Mouse (Mus musculus): ENCODE measurements at regions not wholly inside any gene's neighbourhood (a gene's known extent, or its start where the extent isn't known, plus 50 kb on each side); places are given as distances from the start of the nearest gene placed in this dataset.

- ATAC-seq (replicated peaks; ENCODE audit: low FRiP score) (no peak), DNase-seq (ENCODE audit: low spot score) (no peak)
- Histone ChIP-seq H3K9ac (ENCODE audit: low read length) (no peak overlapping the region), H3K9me3 (ENCODE audit: control insufficient read depth, low read length) (no peaks in the 10 kb centered on the region), H3K27me3 (ENCODE audit: control insufficient read depth, insufficient read depth, low read length) (peaks cover 2% of the 10 kb centered on the region), H3K27ac (ENCODE audit: low read depth, low read length) (no peak overlapping the region), H3K4me3 (ENCODE audit: low read depth, low read length) (no peak overlapping the region), H3K36me3 (ENCODE audit: control insufficient read depth, insufficient read depth, low read length) (no peaks in the 10 kb centered on the region), H3K4me1 (replicated peaks; ENCODE audit: control insufficient read depth, insufficient read depth, low read length) (peaks cover 26% of the 10 kb centered on the region), H3K4me2 (ENCODE audit: low read depth, low read length, severe bottlenecking) (no peak overlapping the region)
- WGBS, result 80% methylated on average over 9 of the region's 9 CpGs
Observed at GRCm38 (mm10) chr17:45871067-45871466, 137.4 kb upstream of the 1600014C23Rik start.

- DNase-seq (ENCODE audit: low spot score) (no peak), ATAC-seq (replicated peaks; ENCODE audit: low FRiP score) (no peak)
- Histone ChIP-seq H3K9ac (ENCODE audit: low read length) (no peak overlapping the region), H3K4me1 (replicated peaks; ENCODE audit: control insufficient read depth, insufficient read depth, low read length) (peaks cover 25% of the 10 kb centered on the region), H3K4me3 (ENCODE audit: low read depth, low read length) (no peak overlapping the region), H3K27me3 (ENCODE audit: control insufficient read depth, insufficient read depth, low read length) (no peaks in the 10 kb centered on the region; the same call in 1 of the 2 replicates), H3K27ac (ENCODE audit: low read depth, low read length) (no peak overlapping the region), H3K36me3 (ENCODE audit: control insufficient read depth, insufficient read depth, low read length) (no peaks in the 10 kb centered on the region), H3K4me2 (ENCODE audit: low read depth, low read length, severe bottlenecking) (no peak overlapping the region), H3K9me3 (ENCODE audit: control insufficient read depth, low read length) (no peaks in the 10 kb centered on the region)
- WGBS, result 71% methylated on average over 17 of the region's 17 CpGs
Observed at GRCm38 (mm10) chr17:45869014-45869968, 135.6 kb upstream of the 1600014C23Rik start.

GRCm38 (mm10) chr17:45868539-45868938 is 134.9 kb upstream of the 1600014C23Rik start:
- Histone ChIP-seq H3K4me2 (ENCODE audit: low read depth, low read length, severe bottlenecking) (no peak overlapping the region), H3K4me1 (replicated peaks; ENCODE audit: control insufficient read depth, insufficient read depth, low read length) (peaks cover 17% of the 10 kb centered on the region; the same call in 1 of the 2 replicates), H3K4me3 (ENCODE audit: low read depth, low read length) (no peak overlapping the region), H3K9me3 (ENCODE audit: control insufficient read depth, low read length) (no peaks in the 10 kb centered on the region), H3K27ac (ENCODE audit: low read depth, low read length) (no peak overlapping the region), H3K36me3 (ENCODE audit: control insufficient read depth, insufficient read depth, low read length) (no peaks in the 10 kb centered on the region), H3K9ac (ENCODE audit: low read length) (no peak overlapping the region), H3K27me3 (ENCODE audit: control insufficient read depth, insufficient read depth, low read length) (no peaks in the 10 kb centered on the region; the same call in 1 of the 2 replicates)
- no peak for ATAC-seq (replicated peaks; ENCODE audit: low FRiP score)
- no peak for DNase-seq (ENCODE audit: low spot score)
- 92% methylated on average over 4 of the region's 4 CpGs for whole genome bisulfite sequencing

GRCm38 (mm10) chr17:45867727-45868126 is 134.1 kb upstream of the 1600014C23Rik start:
- no peaks in the 10 kb centered on the region for H3K9me3 ChIP-seq (ENCODE audit: control insufficient read depth, low read length)
- no peaks in the 10 kb centered on the region for H3K36me3 ChIP-seq (ENCODE audit: control insufficient read depth, insufficient read depth, low read length)
- no peak overlapping the region for H3K27ac ChIP-seq (ENCODE audit: low read depth, low read length)
- ATAC-seq (replicated peaks; ENCODE audit: low FRiP score), result no peak
- WGBS, result 90% methylated on average over 5 of the region's 5 CpGs
- no peaks in the 10 kb centered on the region; the same call in 1 of the 2 replicates for H3K27me3 ChIP-seq (ENCODE audit: control insufficient read depth, insufficient read depth, low read length)
- H3K4me1 ChIP-seq (replicated peaks; ENCODE audit: control insufficient read depth, insufficient read depth, low read length), result peaks cover 9% of the 10 kb centered on the region; the same call in 1 of the 2 replicates
- H3K4me3 ChIP-seq (ENCODE audit: low read depth, low read length), result no peak overlapping the region
- H3K9ac ChIP-seq (ENCODE audit: low read length), result no peak overlapping the region
- DNase-seq (ENCODE audit: low spot score), result no peak
- no peak overlapping the region for H3K4me2 ChIP-seq (ENCODE audit: low read depth, low read length, severe bottlenecking)

- Histone ChIP-seq H3K36me3 (ENCODE audit: control insufficient read depth, insufficient read depth, low read length) (no peaks in the 10 kb centered on the region), H3K27ac (ENCODE audit: low read depth, low read length) (no peak overlapping the region), H3K4me3 (ENCODE audit: low read depth, low read length) (no peak overlapping the region), H3K4me2 (ENCODE audit: low read depth, low read length, severe bottlenecking) (no peak overlapping the region), H3K9ac (ENCODE audit: low read length) (no peak overlapping the region), H3K4me1 (replicated peaks; ENCODE audit: control insufficient read depth, insufficient read depth, low read length) (peaks cover 4% of the 10 kb centered on the region; the same call in 1 of the 2 replicates), H3K27me3 (ENCODE audit: control insufficient read depth, insufficient read depth, low read length) (no peaks in the 10 kb centered on the region; the same call in 1 of the 2 replicates), H3K9me3 (ENCODE audit: control insufficient read depth, low read length) (no peaks in the 10 kb centered on the region)
- 78% methylated on average over 15 of the region's 15 CpGs for WGBS
- ATAC-seq (replicated peaks; ENCODE audit: low FRiP score), result no peak
- no peak for DNase-seq (ENCODE audit: low spot score)
Observed at GRCm38 (mm10) chr17:45866876-45867652, 133.4 kb upstream of the 1600014C23Rik start.

GRCm38 (mm10) chr17:45866346-45866745 is 132.7 kb upstream of the 1600014C23Rik start:
- ATAC-seq (replicated peaks; ENCODE audit: low FRiP score) (no peak), DNase-seq (ENCODE audit: low spot score) (no peak)
- Histone ChIP-seq H3K27me3 (ENCODE audit: control insufficient read depth, insufficient read depth, low read length) (no peaks in the 10 kb centered on the region; the same call in 1 of the 2 replicates), H3K27ac (ENCODE audit: low read depth, low read length) (no peak overlapping the region), H3K36me3 (ENCODE audit: control insufficient read depth, insufficient read depth, low read length) (no peaks in the 10 kb centered on the region), H3K4me2 (ENCODE audit: low read depth, low read length, severe bottlenecking) (no peak overlapping the region), H3K9me3 (ENCODE audit: control insufficient read depth, low read length) (no peaks in the 10 kb centered on the region), H3K9ac (ENCODE audit: low read length) (no peak overlapping the region; the same call in 1 of the 2 replicates), H3K4me1 (replicated peaks; ENCODE audit: control insufficient read depth, insufficient read depth, low read length) (no peaks in the 10 kb centered on the region), H3K4me3 (ENCODE audit: low read depth, low read length) (no peak overlapping the region)
- 31% methylated on average over 10 of the region's 10 CpGs for WGBS

GRCm38 (mm10) chr17:45865944-45866343 is 132.3 kb upstream of the 1600014C23Rik start:
- Histone ChIP-seq H3K9ac (ENCODE audit: low read length) (no peak overlapping the region), H3K4me2 (ENCODE audit: low read depth, low read length, severe bottlenecking) (no peak overlapping the region), H3K4me3 (ENCODE audit: low read depth, low read length) (no peak overlapping the region), H3K27ac (ENCODE audit: low read depth, low read length) (no peak overlapping the region), H3K27me3 (ENCODE audit: control insufficient read depth, insufficient read depth, low read length) (no peaks in the 10 kb centered on the region; the same call in 1 of the 2 replicates), H3K36me3 (ENCODE audit: control insufficient read depth, insufficient read depth, low read length) (no peaks in the 10 kb centered on the region), H3K4me1 (replicated peaks; ENCODE audit: control insufficient read depth, insufficient read depth, low read length) (no peaks in the 10 kb centered on the region), H3K9me3 (ENCODE audit: control insufficient read depth, low read length) (no peaks in the 10 kb centered on the region)
- ATAC-seq (replicated peaks; ENCODE audit: low FRiP score) (no peak), DNase-seq (ENCODE audit: low spot score) (no peak)
- 83% methylated on average over 6 of the region's 6 CpGs for WGBS

- no peaks in the 10 kb centered on the region for H3K9me3 ChIP-seq (ENCODE audit: control insufficient read depth, low read length)
- no peak overlapping the region for H3K27ac ChIP-seq (ENCODE audit: low read depth, low read length)
- no peak for ATAC-seq (replicated peaks; ENCODE audit: low FRiP score)
- H3K27me3 ChIP-seq (ENCODE audit: control insufficient read depth, insufficient read depth, low read length), result no peaks in the 10 kb centered on the region
- DNase-seq (ENCODE audit: low spot score), result no peak
- H3K9ac ChIP-seq (ENCODE audit: low read length), result no peak overlapping the region
- 58% methylated on average over 10 of the region's 10 CpGs for WGBS
- no peak overlapping the region for H3K4me3 ChIP-seq (ENCODE audit: low read depth, low read length)
- no peaks in the 10 kb centered on the region for H3K36me3 ChIP-seq (ENCODE audit: control insufficient read depth, insufficient read depth, low read length)
- H3K4me2 ChIP-seq (ENCODE audit: low read depth, low read length, severe bottlenecking), result no peak overlapping the region
- no peaks in the 10 kb centered on the region for H3K4me1 ChIP-seq (replicated peaks; ENCODE audit: control insufficient read depth, insufficient read depth, low read length)
Observed at GRCm38 (mm10) chr17:45863471-45864205, 130.0 kb upstream of the 1600014C23Rik start.
